ENCODE assay signal across 21 mouse cellular contexts in genomic region chr11:16956115-16956862, GRCm38 (mm10). TPM values are rescaled to one million over a fixed set of nuclear protein-coding genes. Genes with fewer than 3 reads are reported as not detected.
DNase-seq lines count a peak whose midpoint lies in the region; ATAC-seq lines count a peak whose summit lies in the region.
"Had no signal": no experiment of that assay in that cellular context is flagged by ENCODE, and none has a peak within 500 bp of the region (broad histone marks: within the 10 kb centered on the region; RNA-seq: fewer than 3 reads in every experiment).

No protein-coding gene starts in this region.

- H3K9ac ChIP-seq in forebrain, embryonic 16.5 days (replicated peaks; ENCODE audit: low read depth, low read length), result no peak overlapping the region
- H3K9ac ChIP-seq: embryonic facial prominence, embryonic 13.5 days; forebrain, embryonic 15.5 days; heart, embryonic 13.5 days; hindbrain, embryonic 15.5 days; lung, embryonic 14.5 days; midbrain, embryonic 13.5 days had no signal

- no peaks in the 10 kb centered on the region for H3K27me3 ChIP-seq in forebrain, embryonic 16.5 days (replicated peaks; ENCODE audit: control insufficient read depth, insufficient read depth, low read length)
- H3K27me3 ChIP-seq: embryonic facial prominence, embryonic 13.5 days; forebrain, embryonic 15.5 days; heart, embryonic 13.5 days; hindbrain, embryonic 15.5 days; midbrain, embryonic 13.5 days had no signal

- peak; percentile 74 for DNase-seq in A20 (ENCODE audit: low read depth, low spot score)
- DNase-seq in ovary, postnatal 14 days (ENCODE audit: low spot score), result no peak
- DNase-seq in testis, postnatal 14 days (ENCODE audit: low spot score), result no peak
- no peak for DNase-seq in left cerebral cortex, adult 9 months (ENCODE audit: low spot score in 2 of 2)
- DNase-seq: cerebellum, adult 9-11 months; heart, adult 11 months; kidney, adult 18-20 months; kidney, postnatal 14 days; layer of hippocampus, postnatal 36 days; lung, embryonic 14.5 days; thymus, postnatal 25 days had no signal

- no peak overlapping the region for H3K27ac ChIP-seq in forebrain, embryonic 16.5 days (ENCODE audit: low read length)
- H3K27ac ChIP-seq: embryonic facial prominence, embryonic 13.5 days; forebrain, embryonic 15.5 days; heart, embryonic 13.5 days; hindbrain, embryonic 15.5 days; layer of hippocampus, adult 2 months; midbrain, embryonic 13.5 days had no signal

- no peak overlapping the region for H3K4me2 ChIP-seq in forebrain, embryonic 16.5 days (ENCODE audit: low read length)
- H3K4me2 ChIP-seq: embryonic facial prominence, embryonic 13.5 days; forebrain, embryonic 15.5 days; heart, embryonic 13.5 days; hindbrain, embryonic 15.5 days; lung, embryonic 14.5 days; midbrain, embryonic 13.5 days had no signal

- peaks cover 5% of the 10 kb centered on the region; the same call in 1 of the 2 replicates for H3K4me1 ChIP-seq in forebrain, embryonic 16.5 days (replicated peaks; ENCODE audit: control insufficient read depth, insufficient read depth, low read length)

- no peaks in the 10 kb centered on the region for H3K9me3 ChIP-seq in forebrain, embryonic 16.5 days (ENCODE audit: control insufficient read depth, low read length)
- H3K9me3 ChIP-seq: embryonic facial prominence, embryonic 13.5 days; forebrain, embryonic 15.5 days; heart, embryonic 13.5 days; hindbrain, embryonic 15.5 days; midbrain, embryonic 13.5 days had no signal

- H3K4me3 ChIP-seq in forebrain, embryonic 16.5 days (replicated peaks; ENCODE audit: low read length), result no peak overlapping the region
- H3K4me3 ChIP-seq: embryonic facial prominence, embryonic 13.5 days; forebrain, embryonic 15.5 days; heart, embryonic 13.5 days; hindbrain, embryonic 15.5 days; layer of hippocampus, adult 2 months; midbrain, embryonic 13.5 days had no signal

- WGBS in forebrain, embryonic 16.5 days, result 92% methylated on average over 6 of the region's 6 CpGs

- H3K36me3 ChIP-seq in forebrain, embryonic 16.5 days (ENCODE audit: control insufficient read depth, insufficient read depth), result no peaks in the 10 kb centered on the region
- H3K36me3 ChIP-seq: forebrain, embryonic 15.5 days; heart, embryonic 13.5 days; hindbrain, embryonic 15.5 days; midbrain, embryonic 13.5 days had no signal

- ATAC-seq in CD4-positive, CD25-positive, alpha-beta regulatory T cell, adult 4 months, result peak; percentile 65
- ATAC-seq in hematopoietic stem cell, adult 5-6 weeks (replicated peaks in 1 of 2; ENCODE audit: insufficient read depth in 1 of 2, low FRiP score in 2 of 2, low TSS enrichment in 1 of 2, low read depth in 1 of 2, poor library complexity in 2 of 2, severe bottlenecking in 2 of 2), result peak; percentile 81 to 87
- peak; percentile 82 for ATAC-seq in megakaryocyte progenitor cell, adult 5-6 weeks (replicated peaks; ENCODE audit: poor library complexity)
- no peak for ATAC-seq in forebrain, embryonic 16.5 days
- ATAC-seq: forebrain, embryonic 15.5 days; midbrain, embryonic 13.5 days had no signal

RNA-seq across cellular contexts. Expression of gene Fbxo48, which starts 5.1 kb away (rescaled TPM):
- under 1 TPM in 1 of 2 experiments, not detected in 1; 0.38 TPM for polyA plus RNA-seq in CD4-positive, CD25-positive, alpha-beta regulatory T cell, adult 4 months (2017; shearing (Covaris generic))
- total RNA-seq in hematopoietic stem cell, adult 5-6 weeks (2017), result 6.0 and 11.5 TPM in 2 replicates
- 7.6 and 12.7 TPM in 2 replicates for total RNA-seq in megakaryocyte progenitor cell, adult 5-6 weeks (2015)
- 8.1 and 10.3 TPM in 2 replicates for total RNA-seq in megakaryocyte progenitor cell, adult 5-6 weeks (2017)
- 0.91 and 1.1 TPM in 2 replicates for polyA plus RNA-seq in forebrain, embryonic 16.5 days (2015; fragmentation: Nextera tagmentation; extraction: Ambion mirVana)
